ENCODE assay signal across 7 mouse cellular contexts in genomic region chr12:77060060-77060695, GRCm38 (mm10).
DNase-seq lines count a peak whose midpoint lies in the region; ATAC-seq and TF ChIP-seq lines count a peak whose summit lies in the region.

No protein-coding gene starts in this region.

- TF ChIP-seq CTCF in E14TG2a.4 (conservative IDR thresholded peaks at IDR 0.05; ENCODE audit: low read length), result no peak

- H3K4me2 ChIP-seq in heart, embryonic 11.5 days, result peak overlapping the region; percentile 65
- peak overlapping the region; percentile 24 for H3K4me2 ChIP-seq in kidney, embryonic 14.5 days (replicated peaks; ENCODE audit: low read depth, low read length)
- peak overlapping the region; percentile 45 for H3K4me2 ChIP-seq in stomach, embryonic 15.5 days

- H3K4me1 ChIP-seq in E14TG2a.4 (replicated peaks; ENCODE audit: low read depth, low read length), result peaks cover 39% of the 10 kb centered on the region
- H3K4me1 ChIP-seq in heart, embryonic 11.5 days (ENCODE audit: control insufficient read depth, insufficient read depth, low read length), result peaks cover 10% of the 10 kb centered on the region; the same call in 1 of the 2 replicates
- no peaks in the 10 kb centered on the region; the same call in 1 of the 2 replicates for H3K4me1 ChIP-seq in kidney, embryonic 14.5 days (ENCODE audit: control insufficient read depth, insufficient read depth, low read length)
- H3K4me1 ChIP-seq in stomach, embryonic 15.5 days, result peaks cover 22% of the 10 kb centered on the region

- no peak overlapping the region; the same call in 1 of the 2 replicates for H3K27ac ChIP-seq in heart, embryonic 11.5 days (ENCODE audit: low read depth, low read length)
- no peak overlapping the region for H3K27ac ChIP-seq in kidney, embryonic 14.5 days (ENCODE audit: low read depth, low read length)
- H3K27ac ChIP-seq in stomach, embryonic 15.5 days, result peak overlapping the region; percentile 54; the same call in 1 of the 2 replicates

- H3K27me3 ChIP-seq in E14TG2a.4 (ENCODE audit: insufficient read depth, low read length), result peaks cover 5% of the 10 kb centered on the region; the same call in 1 of the 2 replicates
- peaks cover 11% of the 10 kb centered on the region for H3K27me3 ChIP-seq in heart, embryonic 11.5 days (ENCODE audit: control insufficient read depth, insufficient read depth, low read length)
- H3K27me3 ChIP-seq in kidney, embryonic 14.5 days (ENCODE audit: control insufficient read depth, insufficient read depth, low read length), result no peaks in the 10 kb centered on the region
- no peaks in the 10 kb centered on the region for H3K27me3 ChIP-seq in stomach, embryonic 15.5 days (replicated peaks)

- DNase-seq in adipocyte (ENCODE audit: low spot score), result peak; percentile 9
- DNase-seq in lung, postnatal 14 days, result peak; percentile 43
- DNase-seq in right cerebral cortex, postnatal 36 days (ENCODE audit: low spot score in 2 of 2), result no peak

- ATAC-seq in heart, embryonic 11.5 days (replicated peaks; ENCODE audit: insufficient number of reproducible peaks, low FRiP score, low TSS enrichment), result no peak; the same call in 1 of the 2 replicates
- ATAC-seq in kidney, embryonic 14.5 days (ENCODE audit: low FRiP score, low TSS enrichment), result peak; percentile 72
- peak; percentile 54 for ATAC-seq in stomach, embryonic 15.5 days (ENCODE audit: insufficient read depth, low FRiP score, low read depth)

- WGBS in heart, embryonic 11.5 days (ENCODE audit: insufficient replicate concordance), result 15% methylated on average over 16 of the region's 16 CpGs
- 17% methylated on average over 16 of the region's 16 CpGs for WGBS in kidney, embryonic 14.5 days
- 21% methylated on average over 16 of the region's 16 CpGs for WGBS in stomach, embryonic 15.5 days

- peak overlapping the region; percentile 33 for H3K4me3 ChIP-seq in E14TG2a.4 (replicated peaks; ENCODE audit: low read length)
- H3K4me3 ChIP-seq in heart, embryonic 11.5 days (ENCODE audit: low read depth, low read length), result peak overlapping the region; percentile 17
- H3K4me3 ChIP-seq in kidney, embryonic 14.5 days (ENCODE audit: low read length), result no peak overlapping the region
- H3K4me3 ChIP-seq in stomach, embryonic 15.5 days (replicated peaks), result peak overlapping the region; percentile 22; the same call in 1 of the 2 replicates

- H3K9ac ChIP-seq in heart, embryonic 11.5 days (ENCODE audit: low read depth, low read length), result no peak overlapping the region
- H3K9ac ChIP-seq in kidney, embryonic 14.5 days (ENCODE audit: low read depth, low read length), result no peak overlapping the region
- H3K9ac ChIP-seq in stomach, embryonic 15.5 days, result no peak overlapping the region

- H3K36me3 ChIP-seq in E14TG2a.4 (ENCODE audit: insufficient read depth, low read length), result no peaks in the 10 kb centered on the region
- no peaks in the 10 kb centered on the region for H3K36me3 ChIP-seq in heart, embryonic 11.5 days (ENCODE audit: control insufficient read depth, insufficient read depth, low read length)
- H3K36me3 ChIP-seq in kidney, embryonic 14.5 days (ENCODE audit: control insufficient read depth, insufficient read depth, low read length), result no peaks in the 10 kb centered on the region
- no peaks in the 10 kb centered on the region for H3K36me3 ChIP-seq in stomach, embryonic 15.5 days

- no peaks in the 10 kb centered on the region for H3K9me3 ChIP-seq in E14TG2a.4 (ENCODE audit: low read length)
- H3K9me3 ChIP-seq in heart, embryonic 11.5 days (replicated peaks; ENCODE audit: control insufficient read depth, low read length), result no peaks in the 10 kb centered on the region
- H3K9me3 ChIP-seq in kidney, embryonic 14.5 days (ENCODE audit: control insufficient read depth, low read length), result no peaks in the 10 kb centered on the region
- no peaks in the 10 kb centered on the region for H3K9me3 ChIP-seq in stomach, embryonic 15.5 days

Comparison
In these comparisons a context has a peak if more than half of its experiments do, and no peak if none do; other contexts are left out.
1. DNase-seq: peak in adipocyte (single experiment) and lung, postnatal 14 days (single experiment); none in right cerebral cortex, postnatal 36 days (0 of 2).
2. Peak in every context shown above with its lines, with median percentiles within 50 percentile points of each other: H3K4me2 ChIP-seq.